Mouse (Mus musculus): ENCODE measurements around the gene 1700009N14Rik. TPM values are rescaled to one million over a fixed set of nuclear protein-coding genes. Genes with fewer than 3 reads are reported as not detected.

1700009N14Rik gene
- polyA plus RNA-seq (2014; fragmentation: Illumina TruSeq; extraction: RNeasy Lipid Tissue Mini Kit (QIAGEN cat#74804); ENCODE audit: low read depth, low replicate concordance) = 685 TPM

DNA sequence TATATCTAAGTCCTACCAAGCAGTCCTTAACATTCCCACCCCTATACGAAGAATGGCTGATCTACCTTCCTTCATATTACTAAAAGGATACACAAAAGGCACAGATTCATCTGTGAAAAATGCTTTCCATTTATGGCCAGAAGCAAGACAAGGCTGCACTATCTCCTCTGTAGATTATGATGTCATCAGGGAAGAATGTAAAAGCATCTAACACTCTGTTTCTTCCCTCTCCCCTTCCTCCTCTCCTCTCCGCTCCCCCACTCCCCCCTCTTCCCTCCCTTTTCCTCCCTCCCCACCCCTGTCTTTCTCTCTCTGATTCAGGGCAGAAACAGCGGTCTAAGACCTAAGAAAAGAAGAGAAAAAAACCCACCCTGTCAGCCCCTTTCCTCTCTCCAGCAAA lies at the start of gene 1700009N14Rik:
Gene 1700009N14Rik (plus strand): TSS at position 227 of the 400 bp plus-strand sequence.

